Mouse (Mus musculus) neural tube, embryonic 14.5 days (tissue): Measurements from ENCODE around the gene Gm17349. TPM values are rescaled to one million over a fixed set of nuclear protein-coding genes. Genes with fewer than 3 reads are reported as not detected.

Experiments
- ATAC-seq: fragments of 200-750 bp; cut with Nextera tagmentation; 2 replicates; pipeline ENCODE4 v1.8.0; 2017; ENCODE audit warnings: low read depth, mild to moderate bottlenecking, moderate TSS enrichment, moderate library complexity
- H3K27ac ChIP-seq: fragments of 300-500 bp; sonication (generic); 2 replicates; pipeline ENCODE4 v1.5.1; 2014; ENCODE audit warnings: low read depth, mild to moderate bottlenecking, control low read depth, low read length, moderate library complexity, mixed read lengths
- H3K27me3 ChIP-seq: fragments of 300-500 bp; sonication (generic); 2 replicates; pipeline ENCODE4 v1.6.1; 2014; ENCODE audit warnings: low read length; ENCODE audit not compliant: control insufficient read depth, insufficient read depth
- H3K36me3 ChIP-seq: fragments of 300-500 bp; sonication (generic); 2 replicates; pipeline ENCODE4 v1.6.1; 2014; ENCODE audit warnings: low read length, mixed read lengths; ENCODE audit not compliant: control insufficient read depth, insufficient read depth
- H3K4me1 ChIP-seq: fragments of 300-500 bp; sonication (generic); 2 replicates; pipeline ENCODE4 v1.6.1; 2014; ENCODE audit warnings: low read length; ENCODE audit not compliant: control insufficient read depth, insufficient read depth
- H3K4me2 ChIP-seq: fragments of 300-500 bp; sonication (generic); 2 replicates; pipeline ENCODE4 v1.6.1; 2014; ENCODE audit warnings: mild to moderate bottlenecking, low read depth, low read length, control low read depth
- H3K4me3 ChIP-seq: fragments of 300-500 bp; sonication (generic); 2 replicates; pipeline ENCODE4 v1.5.1; 2014; ENCODE audit warnings: low read depth, low read length, control low read depth, mixed read lengths
- H3K9ac ChIP-seq: fragments of 300-500 bp; sonication (generic); replicated peaks from 2 replicates; pipeline ENCODE4 v1.6.1; 2014; ENCODE audit warnings: low read depth, mild to moderate bottlenecking, control low read depth, low read length, mixed read lengths
- H3K9me3 ChIP-seq: fragments of 300-500 bp; sonication (generic); 2 replicates; pipeline ENCODE4 v1.6.1; 2016; ENCODE audit warnings: low read length; ENCODE audit not compliant: control insufficient read depth
- WGBS: fragments of 180-500 bp; shearing (Covaris S2); extraction: QIAGEN DNeasy Blood & Tissue Kit; methylation state at CpG from one replicate; pipeline ENCODE4 v1.1.7; 2014; 5-methylcytosine and 5-hydroxymethylcytosine counted together
- polyA plus RNA-seq: library from polyadenylated mRNA; unstranded; fragments of >200 nt; fragmentation: Nextera tagmentation; extraction: Ambion mirVana; gene quantifications from 2 replicates; pipeline ENCODE4 v1.2.1, GENCODE M21; 2014

The Gm17349 gene
- polyA plus RNA-seq, result not detected in 2 replicates

- Histone ChIP-seq H3K9me3 (no peaks in the 10 kb centered on the region), H3K9ac (peak within 1 kb of the TSS; percentile 98), H3K36me3 (peaks cover 50% of the 10 kb centered on the region), H3K4me3 (peak within 1 kb of the TSS; percentile 78), H3K4me2 (peak within 1 kb of the TSS; percentile 99), H3K4me1 (peaks cover 24% of the 10 kb centered on the region), H3K27ac (peak within 1 kb of the TSS; percentile 99), H3K27me3 (no peaks in the 10 kb centered on the region)
- WGBS, result 64% methylated on average over 10 of the region's 11 CpGs
- ATAC-seq, result no peak
These were observed at the start of gene Gm17349 for GRCm38 (mm10) chr15:99705440-99706048. Gene Gm17349 (minus strand): TSS chr15:99705490.

GRCm38 (mm10) chr15:99754204-99754603 lies 48.9 kb upstream of the Gm17349 start:
- Histone ChIP-seq H3K9ac (no peak overlapping the region), H3K27ac (no peak overlapping the region), H3K27me3 (no peaks in the 10 kb centered on the region), H3K4me2 (no peak overlapping the region), H3K4me3 (no peak overlapping the region), H3K4me1 (no peaks in the 10 kb centered on the region), H3K9me3 (no peaks in the 10 kb centered on the region), H3K36me3 (no peaks in the 10 kb centered on the region)
- WGBS, result 77% methylated on average over 3 of the region's 3 CpGs
- ATAC-seq, result no peak

- no peak for ATAC-seq
- Histone ChIP-seq H3K27ac (no peak overlapping the region), H3K9ac (no peak overlapping the region), H3K4me3 (no peak overlapping the region), H3K9me3 (no peaks in the 10 kb centered on the region), H3K36me3 (peaks cover 57% of the 10 kb centered on the region), H3K4me1 (no peaks in the 10 kb centered on the region), H3K27me3 (no peaks in the 10 kb centered on the region), H3K4me2 (no peak overlapping the region)
- WGBS, result 92% methylated on average over 4 of the region's 4 CpGs
These were observed 34.9 kb upstream of the Gm17349 start for GRCm38 (mm10) chr15:99740229-99740628.

- H3K36me3 ChIP-seq, result peaks cover 60% of the 10 kb centered on the region
- no peak overlapping the region for H3K4me3 ChIP-seq
- WGBS, result 90% methylated on average over 11 of the region's 11 CpGs
- no peaks in the 10 kb centered on the region for H3K9me3 ChIP-seq
- ATAC-seq, result no peak
- H3K9ac ChIP-seq, result no peak overlapping the region
- H3K27ac ChIP-seq, result no peak overlapping the region
- no peak overlapping the region for H3K4me2 ChIP-seq
- H3K4me1 ChIP-seq, result no peaks in the 10 kb centered on the region
- no peaks in the 10 kb centered on the region for H3K27me3 ChIP-seq
These were observed 31.4 kb upstream of the Gm17349 start for GRCm38 (mm10) chr15:99736675-99737074.

GRCm38 (mm10) chr15:99735631-99736030 lies 30.3 kb upstream of the Gm17349 start:
- 91% methylated on average over 2 of the region's 2 CpGs for WGBS
- H3K9me3 ChIP-seq, result no peaks in the 10 kb centered on the region
- no peak overlapping the region for H3K4me3 ChIP-seq
- no peak overlapping the region for H3K9ac ChIP-seq
- H3K27ac ChIP-seq, result no peak overlapping the region
- no peaks in the 10 kb centered on the region for H3K4me1 ChIP-seq
- no peaks in the 10 kb centered on the region for H3K27me3 ChIP-seq
- no peak for ATAC-seq
- peaks cover 53% of the 10 kb centered on the region for H3K36me3 ChIP-seq
- no peak overlapping the region for H3K4me2 ChIP-seq

GRCm38 (mm10) chr15:99733186-99733585 lies 27.9 kb upstream of the Gm17349 start:
- H3K9ac ChIP-seq, result no peak overlapping the region
- no peak overlapping the region for H3K4me3 ChIP-seq
- ATAC-seq, result no peak
- no peaks in the 10 kb centered on the region for H3K4me1 ChIP-seq
- H3K9me3 ChIP-seq, result no peaks in the 10 kb centered on the region
- no peaks in the 10 kb centered on the region for H3K27me3 ChIP-seq
- no peak overlapping the region for H3K27ac ChIP-seq
- H3K36me3 ChIP-seq, result peaks cover 40% of the 10 kb centered on the region
- 95% methylated on average over 5 of the region's 5 CpGs for WGBS
- H3K4me2 ChIP-seq, result no peak overlapping the region

GRCm38 (mm10) chr15:99731678-99732077 lies 26.4 kb upstream of the Gm17349 start:
- no peak overlapping the region for H3K4me2 ChIP-seq
- H3K4me1 ChIP-seq, result peaks cover under 1% of the 10 kb centered on the region; the same call in 1 of the 2 replicates
- H3K4me3 ChIP-seq, result no peak overlapping the region
- no peak overlapping the region for H3K9ac ChIP-seq
- H3K27ac ChIP-seq, result no peak overlapping the region
- 93% methylated on average over 3 of the region's 3 CpGs for WGBS
- no peak for ATAC-seq
- no peaks in the 10 kb centered on the region for H3K9me3 ChIP-seq
- H3K36me3 ChIP-seq, result peaks cover 32% of the 10 kb centered on the region
- no peaks in the 10 kb centered on the region for H3K27me3 ChIP-seq

GRCm38 (mm10) chr15:99731167-99731566 lies 25.9 kb upstream of the Gm17349 start:
- no peak for ATAC-seq
- H3K9ac ChIP-seq, result no peak overlapping the region
- 97% methylated on average over 2 of the region's 2 CpGs for WGBS
- no peaks in the 10 kb centered on the region for H3K9me3 ChIP-seq
- H3K27ac ChIP-seq, result no peak overlapping the region
- no peak overlapping the region for H3K4me3 ChIP-seq
- H3K4me1 ChIP-seq, result peaks cover 5% of the 10 kb centered on the region; the same call in 1 of the 2 replicates
- no peaks in the 10 kb centered on the region for H3K27me3 ChIP-seq
- no peak overlapping the region for H3K4me2 ChIP-seq
- peaks cover 27% of the 10 kb centered on the region for H3K36me3 ChIP-seq

GRCm38 (mm10) chr15:99729056-99729783 lies 23.9 kb upstream of the Gm17349 start:
- H3K27ac ChIP-seq, result no peak overlapping the region
- no peaks in the 10 kb centered on the region for H3K9me3 ChIP-seq
- WGBS, result 97% methylated on average over 3 of the region's 4 CpGs
- peaks cover 11% of the 10 kb centered on the region for H3K4me1 ChIP-seq
- H3K36me3 ChIP-seq, result peaks cover 13% of the 10 kb centered on the region; the same call in 1 of the 2 replicates
- H3K4me2 ChIP-seq, result no peak overlapping the region
- no peak overlapping the region for H3K4me3 ChIP-seq
- no peaks in the 10 kb centered on the region for H3K27me3 ChIP-seq
- no peak overlapping the region for H3K9ac ChIP-seq
- no peak for ATAC-seq
